Mouse (Mus musculus): ENCODE results near the gene Syce2. TPM values are rescaled to one million over a fixed set of nuclear protein-coding genes. Genes with fewer than 3 reads are reported as not detected.

Gene Syce2
- polyA plus RNA-seq, 1 experiment from 2014 or later: 71.7 TPM

DNA sequence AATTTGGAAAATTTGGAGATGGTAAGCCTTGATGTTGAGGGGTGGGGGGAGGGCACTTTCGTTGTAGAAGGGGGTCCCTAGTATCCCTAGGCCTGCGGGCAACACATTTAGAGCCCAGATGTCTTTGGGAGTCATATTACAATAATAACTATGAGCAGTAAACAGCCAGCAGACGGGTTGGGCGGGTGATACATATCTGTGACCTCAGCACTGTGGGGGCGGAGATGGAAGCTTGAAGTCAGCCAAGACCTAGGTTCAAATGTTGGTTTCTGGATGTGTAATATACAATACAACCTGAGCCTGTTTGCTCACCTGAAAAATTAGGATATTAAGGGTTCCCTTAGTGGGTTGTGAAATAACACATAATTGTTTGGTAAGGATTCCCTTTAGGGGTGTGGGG is 38.0 kb downstream of the Syce2 start:
- Histone ChIP-seq H3K27me3 (ENCODE audit: low read depth, poor library complexity, severe bottlenecking) (peaks cover 73% of the 10 kb centered on the region), H3K27ac (replicated peaks) (no peak overlapping the region), H3K36me3 (peaks cover 13% of the 10 kb centered on the region), H3K4me1 (peaks cover 28% of the 10 kb centered on the region), H3K9me3 (replicated peaks) (peaks cover 5% of the 10 kb centered on the region; the same call in 1 of the 2 replicates), H3K4me3 (peak overlapping the region; percentile 65; the same call in 1 of the 2 replicates)
- 85% methylated on average over 5 of the region's 5 CpGs for WGBS
- DNase-seq (ENCODE audit: low spot score): no peak

DNA sequence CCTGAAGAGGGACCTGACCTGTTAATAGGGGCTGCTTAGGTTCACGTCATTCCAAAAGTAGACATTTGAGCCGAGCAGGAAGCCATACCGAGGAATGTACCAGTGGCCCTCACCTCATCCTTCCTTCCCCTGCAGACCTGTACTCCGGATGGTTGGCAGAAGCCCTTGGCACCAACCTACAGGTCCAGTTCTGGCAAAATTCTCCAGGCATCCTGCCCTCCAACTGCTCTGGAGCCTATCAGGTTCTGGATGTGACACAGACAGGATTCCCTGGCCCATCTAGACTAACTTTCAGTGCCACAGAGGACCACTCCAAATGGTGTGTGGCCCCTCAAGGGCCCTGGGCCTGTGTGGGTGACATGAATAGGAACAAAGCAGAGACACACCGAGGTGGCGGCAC is 38.6 kb downstream of the Syce2 start:
- no peak overlapping the region for H3K4me3 ChIP-seq
- peaks cover 73% of the 10 kb centered on the region for H3K27me3 ChIP-seq (ENCODE audit: low read depth, poor library complexity, severe bottlenecking)
- 93% methylated on average over 6 of the region's 6 CpGs for WGBS
- peaks cover 5% of the 10 kb centered on the region; the same call in 1 of the 2 replicates for H3K9me3 ChIP-seq (replicated peaks)
- no peak for DNase-seq (ENCODE audit: low spot score)
- H3K4me1 ChIP-seq: peaks cover 28% of the 10 kb centered on the region
- no peak overlapping the region for H3K27ac ChIP-seq (replicated peaks)
- H3K36me3 ChIP-seq: peaks cover 19% of the 10 kb centered on the region

DNA sequence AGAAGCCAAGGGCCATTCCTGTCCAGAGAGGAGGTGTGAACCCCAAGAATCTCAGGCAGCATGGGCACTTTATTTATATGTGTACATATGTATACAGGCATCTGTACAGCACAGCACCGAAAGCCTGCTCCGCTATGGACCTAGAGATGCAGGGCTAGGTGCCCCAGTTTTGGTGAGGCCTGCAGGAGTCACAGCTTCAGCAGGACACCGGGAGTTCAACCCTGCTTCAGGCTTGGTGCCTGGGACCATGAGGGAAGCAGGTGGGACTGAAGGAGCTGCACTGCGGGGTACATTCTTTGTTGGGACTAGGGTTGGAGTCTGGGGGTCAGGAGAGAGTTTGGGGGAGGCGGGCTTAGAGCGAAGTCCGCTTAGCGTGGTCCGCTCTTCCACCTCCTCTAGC is 39.9 kb downstream of the Syce2 start:
- H3K36me3 ChIP-seq: peaks cover 31% of the 10 kb centered on the region
- no peak for DNase-seq (ENCODE audit: low spot score)
- peaks cover 5% of the 10 kb centered on the region; the same call in 1 of the 2 replicates for H3K9me3 ChIP-seq (replicated peaks)
- no peak overlapping the region for H3K27ac ChIP-seq (replicated peaks)
- peaks cover 84% of the 10 kb centered on the region for H3K27me3 ChIP-seq (ENCODE audit: low read depth, poor library complexity, severe bottlenecking)
- H3K4me3 ChIP-seq: no peak overlapping the region
- peaks cover 28% of the 10 kb centered on the region for H3K4me1 ChIP-seq
- 79% methylated on average over 9 of the region's 9 CpGs for WGBS

DNA sequence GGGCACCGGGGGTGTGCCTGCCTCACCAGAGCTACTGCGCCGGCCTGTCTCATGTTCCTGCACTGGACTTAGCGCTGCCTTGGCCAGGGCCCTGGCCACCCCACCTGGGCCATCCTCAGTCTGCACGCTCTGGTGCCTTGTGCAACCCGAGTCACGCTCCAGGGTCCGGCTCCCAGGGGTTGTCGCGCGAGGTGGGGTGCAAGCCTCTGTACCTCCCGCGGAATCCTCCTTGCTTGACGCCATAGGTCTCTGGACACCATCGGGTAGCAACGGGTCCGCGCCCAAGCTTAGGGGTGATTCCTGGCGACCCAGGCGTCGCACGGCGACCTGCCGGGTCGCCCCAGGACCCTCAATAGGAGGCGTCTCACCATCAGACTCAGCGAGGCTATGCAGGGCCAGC is 40.5 kb downstream of the Syce2 start:
- peaks cover 34% of the 10 kb centered on the region for H3K36me3 ChIP-seq

DNA sequence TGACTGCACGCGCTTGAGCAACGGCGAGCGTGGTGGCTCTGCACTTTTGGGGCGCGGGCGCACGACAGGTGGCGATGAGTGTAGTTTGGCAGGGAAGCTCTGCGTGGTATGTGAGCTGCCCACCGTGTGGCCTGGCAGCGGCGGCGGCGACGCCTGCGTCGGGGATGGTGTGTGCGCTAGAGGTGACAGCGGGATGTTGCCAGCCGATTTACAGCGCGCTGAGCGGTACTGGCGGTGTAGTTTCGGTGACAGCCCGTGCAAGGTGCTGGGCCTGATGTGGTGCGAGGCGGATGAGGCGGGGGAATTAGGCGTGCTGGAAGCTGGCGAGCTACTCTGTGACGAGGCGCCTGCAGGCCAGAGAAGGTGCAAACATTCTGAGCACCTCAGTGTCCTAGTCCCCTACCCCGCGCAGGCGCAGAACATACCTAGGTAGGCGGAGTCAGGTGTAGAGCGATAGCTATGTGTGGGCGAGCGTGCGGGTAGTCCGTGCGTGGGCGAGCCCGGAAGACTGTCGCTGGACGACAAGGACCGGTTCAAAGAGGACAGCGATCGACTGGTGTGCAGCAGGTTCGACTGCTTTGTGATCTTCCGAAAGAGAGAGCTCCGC is 41.1 kb downstream of the Syce2 start:
- peak; percentile 64 for DNase-seq (ENCODE audit: low spot score)
- WGBS: under 1% methylated on average over 55 of the region's 55 CpGs
- peak overlapping the region; percentile 52 for H3K4me3 ChIP-seq
- peaks cover 34% of the 10 kb centered on the region for H3K4me1 ChIP-seq
- peaks cover 95% of the 10 kb centered on the region for H3K27me3 ChIP-seq (ENCODE audit: low read depth, poor library complexity, severe bottlenecking)
- peaks cover 37% of the 10 kb centered on the region for H3K36me3 ChIP-seq
- H3K27ac ChIP-seq (replicated peaks): no peak overlapping the region
- H3K9me3 ChIP-seq (replicated peaks): peaks cover 5% of the 10 kb centered on the region; the same call in 1 of the 2 replicates

More for the DNA sequence above, 40.5 kb downstream of the Syce2 start:
- H3K27me3 ChIP-seq (ENCODE audit: low read depth, poor library complexity, severe bottlenecking): peaks cover 89% of the 10 kb centered on the region
- H3K4me3 ChIP-seq: peak overlapping the region; percentile 52
- peaks cover 28% of the 10 kb centered on the region for H3K4me1 ChIP-seq
- WGBS: 22% methylated on average over 27 of the region's 27 CpGs
- no peak for DNase-seq (ENCODE audit: low spot score)
- no peak overlapping the region for H3K27ac ChIP-seq (replicated peaks)
- H3K9me3 ChIP-seq (replicated peaks): peaks cover 5% of the 10 kb centered on the region; the same call in 1 of the 2 replicates

DNA sequence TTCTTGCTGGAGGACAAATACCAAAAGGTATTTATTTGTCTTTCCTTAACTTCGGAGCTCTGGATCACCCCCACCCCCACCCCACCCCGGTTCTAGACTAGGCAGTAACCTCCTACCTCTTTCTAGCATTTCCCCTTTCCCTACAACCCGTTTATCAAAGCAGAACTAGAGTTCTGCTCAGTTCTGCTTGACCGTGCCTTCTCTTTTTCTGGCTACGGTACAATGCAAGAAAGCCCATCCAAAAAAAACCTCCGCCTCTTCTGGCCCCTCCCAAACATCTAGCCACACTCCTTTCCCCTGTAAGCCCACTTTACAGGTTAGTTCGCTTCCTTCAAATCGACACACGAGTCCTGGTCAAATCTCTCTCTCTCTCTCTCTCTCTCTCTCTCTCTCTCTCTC is 41.6 kb downstream of the Syce2 start:
- H3K27me3 ChIP-seq (ENCODE audit: low read depth, poor library complexity, severe bottlenecking): peaks cover 100% of the 10 kb centered on the region

DNA sequence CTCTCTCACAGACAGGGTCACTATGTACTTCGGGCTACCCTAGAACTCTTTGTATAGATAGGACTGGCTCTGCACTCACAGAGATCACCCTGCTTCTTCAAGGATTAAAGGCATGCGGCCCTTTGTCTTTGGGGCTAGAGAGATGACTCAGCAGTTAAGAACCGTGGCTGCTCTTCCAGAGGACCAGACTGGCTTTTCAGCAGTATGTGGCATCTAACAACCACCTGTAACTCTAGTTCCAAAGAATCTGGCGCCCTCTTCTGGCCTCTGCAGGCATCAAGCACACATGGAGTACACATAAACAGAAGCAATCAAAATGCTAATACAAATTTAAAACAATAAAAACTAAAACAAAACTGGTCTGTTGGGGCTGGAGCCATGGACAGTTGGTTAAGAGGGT is 42.0 kb downstream of the Syce2 start:
- H3K9me3 ChIP-seq (replicated peaks): peaks cover 5% of the 10 kb centered on the region; the same call in 1 of the 2 replicates
- 34% methylated on average over 4 of the region's 4 CpGs for WGBS
- DNase-seq (ENCODE audit: low spot score): no peak
- H3K4me1 ChIP-seq: peaks cover 29% of the 10 kb centered on the region
- H3K27me3 ChIP-seq (ENCODE audit: low read depth, poor library complexity, severe bottlenecking): peaks cover 100% of the 10 kb centered on the region
- peaks cover 37% of the 10 kb centered on the region for H3K36me3 ChIP-seq
- no peak overlapping the region for H3K4me3 ChIP-seq
- no peak overlapping the region for H3K27ac ChIP-seq (replicated peaks)

More for the DNA sequence above, 41.6 kb downstream of the Syce2 start:
- no peak overlapping the region for H3K27ac ChIP-seq (replicated peaks)
- peaks cover 5% of the 10 kb centered on the region; the same call in 1 of the 2 replicates for H3K9me3 ChIP-seq (replicated peaks)
- H3K4me3 ChIP-seq: peak overlapping the region; percentile 52
- 13% methylated on average over 9 of the region's 9 CpGs for WGBS
- H3K4me1 ChIP-seq: peaks cover 34% of the 10 kb centered on the region
- DNase-seq (ENCODE audit: low spot score): no peak
- H3K36me3 ChIP-seq: peaks cover 37% of the 10 kb centered on the region

DNA sequence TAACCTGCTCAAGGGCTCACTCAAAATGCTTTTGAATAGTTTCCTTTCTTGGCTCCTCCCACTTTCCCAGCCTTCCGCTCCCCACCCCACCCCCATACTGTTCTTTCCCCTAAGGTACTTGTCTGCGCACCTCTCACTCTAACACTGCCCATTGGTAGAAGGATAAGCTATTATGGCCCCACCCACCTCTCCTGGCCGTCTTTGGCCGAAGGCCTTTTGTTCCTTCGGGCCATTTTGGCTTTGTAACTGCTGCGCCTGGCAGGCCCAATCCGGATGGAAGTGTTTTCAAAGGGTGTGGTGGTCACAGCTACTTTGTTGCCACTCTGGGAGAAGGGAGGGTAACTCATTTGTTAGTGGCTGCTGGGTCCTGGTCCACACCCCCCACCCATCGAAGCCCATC is 43.4 kb downstream of the Syce2 start:
- Histone ChIP-seq H3K27ac (replicated peaks) (no peak overlapping the region), H3K36me3 (peaks cover 39% of the 10 kb centered on the region), H3K4me1 (peaks cover 24% of the 10 kb centered on the region), H3K27me3 (ENCODE audit: low read depth, poor library complexity, severe bottlenecking) (peaks cover 100% of the 10 kb centered on the region), H3K4me3 (no peak overlapping the region), H3K9me3 (replicated peaks) (peaks cover 5% of the 10 kb centered on the region; the same call in 1 of the 2 replicates)
- 90% methylated on average over 8 of the region's 8 CpGs for WGBS
- DNase-seq (ENCODE audit: low spot score): no peak

DNA sequence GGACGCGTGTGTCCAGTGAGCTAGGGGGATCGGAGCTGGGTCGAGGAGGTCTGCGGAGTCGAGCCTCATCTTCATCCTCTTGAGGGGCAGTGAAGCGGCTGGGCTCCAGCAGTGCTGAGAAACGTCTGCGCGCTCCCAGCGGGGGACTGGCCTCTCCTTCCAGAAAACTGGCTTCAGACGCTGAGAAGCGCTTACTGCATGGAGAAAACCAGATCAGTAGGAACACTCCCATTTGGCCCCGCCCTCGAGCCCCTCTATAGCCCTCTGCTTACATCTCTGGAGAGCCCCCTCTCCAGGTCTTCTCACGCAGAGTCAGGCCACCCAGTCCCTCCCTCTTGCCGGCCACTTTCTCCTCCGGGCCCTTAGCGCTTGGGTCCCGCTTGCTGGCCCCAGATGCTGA is 45.9 kb downstream of the Syce2 start:
- Histone ChIP-seq H3K36me3 (peaks cover 37% of the 10 kb centered on the region), H3K27ac (replicated peaks) (no peak overlapping the region), H3K4me1 (peaks cover 16% of the 10 kb centered on the region), H3K9me3 (replicated peaks) (peaks cover 5% of the 10 kb centered on the region; the same call in 1 of the 2 replicates), H3K27me3 (ENCODE audit: low read depth, poor library complexity, severe bottlenecking) (peaks cover 87% of the 10 kb centered on the region), H3K4me3 (peak overlapping the region; percentile 23; the same call in 1 of the 2 replicates)
- 25% methylated on average over 20 of the region's 20 CpGs for whole genome bisulfite sequencing
- DNase-seq (ENCODE audit: low spot score): no peak

DNA sequence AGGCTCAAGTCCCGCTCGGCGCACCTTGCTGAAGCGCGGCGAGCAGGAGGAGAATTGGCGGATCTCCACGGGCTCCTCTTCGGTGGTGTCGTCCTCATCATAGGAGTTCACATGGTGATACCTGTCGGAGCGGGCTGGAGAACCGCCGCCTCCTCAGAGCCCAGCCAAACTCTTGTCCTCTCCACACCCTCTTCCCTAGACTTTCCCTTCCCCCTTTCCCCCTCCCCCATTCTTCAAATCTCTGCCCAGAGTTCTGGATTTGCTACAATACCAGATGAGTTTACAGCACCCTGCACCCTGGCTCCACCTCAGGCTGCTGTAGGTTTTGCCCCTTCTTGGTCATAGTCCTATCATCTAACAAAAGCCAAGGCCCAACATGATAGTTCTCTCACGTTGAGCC is 46.7 kb downstream of the Syce2 start:
- no peak for DNase-seq (ENCODE audit: low spot score)
- H3K27me3 ChIP-seq (ENCODE audit: low read depth, poor library complexity, severe bottlenecking): peaks cover 79% of the 10 kb centered on the region
- peaks cover 8% of the 10 kb centered on the region for H3K4me1 ChIP-seq
- WGBS: 92% methylated on average over 15 of the region's 15 CpGs
- H3K36me3 ChIP-seq: peaks cover 38% of the 10 kb centered on the region
- H3K9me3 ChIP-seq (replicated peaks): peaks cover 5% of the 10 kb centered on the region; the same call in 1 of the 2 replicates
- H3K27ac ChIP-seq (replicated peaks): no peak overlapping the region
- no peak overlapping the region for H3K4me3 ChIP-seq

DNA sequence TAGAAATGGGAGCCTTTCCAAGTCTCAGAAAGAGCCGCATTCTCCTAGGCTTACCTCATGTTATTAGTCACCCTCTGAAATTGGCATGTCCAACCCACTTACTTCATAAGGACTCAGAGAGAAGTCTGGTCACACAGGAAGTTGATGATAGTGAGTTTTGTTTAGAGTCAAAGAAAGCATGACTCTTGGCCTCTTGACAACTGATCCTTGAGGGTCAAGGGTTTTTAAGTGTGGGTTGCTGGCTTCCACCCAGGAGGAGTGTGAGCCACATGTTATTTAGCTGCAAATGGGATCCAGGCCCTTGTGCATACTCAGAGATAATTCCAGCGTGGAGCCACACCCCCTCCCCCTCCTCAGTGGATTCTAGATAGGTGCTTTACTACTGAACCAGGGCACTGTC is 49.7 kb downstream of the Syce2 start:
- peaks cover 55% of the 10 kb centered on the region for H3K27me3 ChIP-seq (ENCODE audit: low read depth, poor library complexity, severe bottlenecking)

DNA sequence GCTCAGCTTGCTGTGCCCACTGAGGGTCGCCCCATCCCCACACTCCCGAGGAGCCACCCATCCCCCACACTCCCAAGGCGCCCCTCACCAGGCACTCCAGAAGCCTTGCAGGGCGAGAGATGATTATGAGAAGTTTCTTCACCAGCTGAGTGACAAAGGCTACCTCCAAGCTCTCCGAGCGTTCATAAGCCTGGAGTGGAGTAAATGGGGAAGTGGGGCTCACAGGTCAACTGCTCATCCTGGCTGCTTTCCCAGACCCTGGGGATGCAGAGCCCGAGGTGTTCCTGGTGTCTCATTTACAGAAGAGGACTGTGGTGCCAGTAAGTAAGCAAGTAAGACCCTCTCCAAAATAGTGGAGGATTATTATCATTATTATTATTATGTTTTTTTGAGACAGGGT is 53.6 kb downstream of the Syce2 start:
- Histone ChIP-seq H3K36me3 (peaks cover 10% of the 10 kb centered on the region; the same call in 1 of the 2 replicates), H3K27me3 (ENCODE audit: low read depth, poor library complexity, severe bottlenecking) (peaks cover 51% of the 10 kb centered on the region), H3K4me1 (peaks cover 14% of the 10 kb centered on the region), H3K27ac (replicated peaks) (no peak overlapping the region), H3K9me3 (replicated peaks) (no peaks in the 10 kb centered on the region), H3K4me3 (no peak overlapping the region)
- WGBS: 71% methylated on average over 7 of the region's 7 CpGs
- DNase-seq (ENCODE audit: low spot score): no peak

More for the DNA sequence above, 49.7 kb downstream of the Syce2 start:
- H3K27ac ChIP-seq (replicated peaks): no peak overlapping the region
- H3K4me3 ChIP-seq: no peak overlapping the region
- H3K36me3 ChIP-seq: peaks cover 24% of the 10 kb centered on the region; the same call in 1 of the 2 replicates
- WGBS: 90% methylated on average over 2 of the region's 2 CpGs
- no peak for DNase-seq (ENCODE audit: low spot score)
- H3K9me3 ChIP-seq (replicated peaks): no peaks in the 10 kb centered on the region
- peaks cover 7% of the 10 kb centered on the region for H3K4me1 ChIP-seq

DNA sequence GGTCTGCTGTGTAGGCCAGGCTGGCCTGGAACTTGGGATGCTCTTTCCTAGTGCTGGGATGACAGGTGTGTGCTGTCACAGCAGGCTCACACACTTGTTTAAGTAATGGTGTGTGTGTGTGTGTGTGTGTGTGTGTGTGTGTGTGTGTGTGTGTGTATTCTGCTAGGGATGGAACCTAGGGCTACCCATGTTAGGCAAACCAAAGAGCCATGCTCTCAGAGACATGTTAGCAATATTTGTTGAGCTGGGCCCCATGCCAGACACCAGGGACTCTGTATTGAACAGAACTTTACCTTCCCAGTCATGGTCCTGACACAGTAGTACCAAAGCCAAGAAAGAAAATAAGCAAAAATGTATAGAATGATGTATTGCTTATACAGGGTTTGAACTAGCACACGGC is 55.6 kb downstream of the Syce2 start:
- H3K4me3 ChIP-seq: no peak overlapping the region
- H3K27me3 ChIP-seq (ENCODE audit: low read depth, poor library complexity, severe bottlenecking): peaks cover 63% of the 10 kb centered on the region
- H3K36me3 ChIP-seq: 0 out of 2 replicates have a peak, but pooled peaks cover 4% of the 10 kb centered on the region
- no peaks in the 10 kb centered on the region for H3K9me3 ChIP-seq (replicated peaks)
- peaks cover 14% of the 10 kb centered on the region for H3K4me1 ChIP-seq
- WGBS: 76% methylated on average over 1 of the region's 1 CpGs
- H3K27ac ChIP-seq (replicated peaks): no peak overlapping the region
- DNase-seq (ENCODE audit: low spot score): no peak
